Mouse (Mus musculus) testis, adult 2 months (tissue): ENCODE measurements around the gene Tmtc4.

ENCODE experiments used
- CTCF ChIP-seq: fragments of 200-500 bp; IDR thresholded peaks from 2 replicates; pipeline ENCODE4 v1.5.1; 2012; ENCODE audit warnings: low read depth, mild to moderate bottlenecking, inconsistent platforms, low read length, moderate library complexity; ENCODE audit not compliant: control insufficient read depth, insufficient read depth, insufficient replicate concordance
- POLR2A ChIP-seq: fragments of 200-500 bp; IDR thresholded peaks from 2 replicates; pipeline ENCODE4 v1.6.1; 2012; ENCODE audit warnings: low read depth, mild to moderate bottlenecking, inconsistent platforms, low read length, moderate library complexity; ENCODE audit not compliant: control insufficient read depth

- TF ChIP-seq CTCF (no peak), POLR2A (no peak)
Measured at GRCm38 (mm10) chr14:122875056-122875455, 108.8 kb downstream of the Tmtc4 start.
